Mouse (Mus musculus) heart, adult 2 months (tissue): ENCODE measurements around the gene Arhgef38. TPM values are rescaled to one million over a fixed set of nuclear protein-coding genes. Genes with fewer than 3 reads are reported as not detected.

ENCODE experiments used
- DNase-seq, 2 experiments: peaks; one replicate each; pipeline ENCODE4 v3.0.0; 2021
- H3K27ac ChIP-seq: fragments of 200-600 bp; 2 replicates; pipeline ENCODE4 v1.8.1; 2022
- H3K27me3 ChIP-seq: fragments of 200-500 bp; 2 replicates; pipeline ENCODE4 v1.6.1; 2012; ENCODE audit warnings: mild to moderate bottlenecking, low read length, inconsistent platforms, mixed read lengths; ENCODE audit not compliant: control insufficient read depth, insufficient read depth
- H3K36me3 ChIP-seq: fragments of 200-500 bp; 2 replicates; pipeline ENCODE4 v1.6.1; 2012; ENCODE audit warnings: low read length, inconsistent platforms; ENCODE audit not compliant: control insufficient read depth, insufficient read depth
- H3K4me1 ChIP-seq: fragments of 200-500 bp; 2 replicates; pipeline ENCODE4 v1.6.1; 2011; ENCODE audit warnings: low read length; ENCODE audit not compliant: control insufficient read depth, insufficient read depth
- H3K4me3 ChIP-seq: fragments of 200-600 bp; 2 replicates; pipeline ENCODE4 v1.8.1; 2022
- H3K79me2 ChIP-seq: fragments of 200-500 bp; replicated peaks from 2 replicates; pipeline ENCODE4 v1.6.1; 2012; ENCODE audit warnings: mild to moderate bottlenecking, inconsistent platforms, low read length, moderate library complexity, mixed read lengths; ENCODE audit not compliant: control insufficient read depth, insufficient read depth
- H3K9ac ChIP-seq: fragments of 200-500 bp; 2 replicates; pipeline ENCODE4 v1.6.1; 2012; ENCODE audit warnings: low read depth, mild to moderate bottlenecking, control low read depth, inconsistent platforms, low read length, mixed read lengths
- CTCF ChIP-seq: fragments of 200-600 bp; IDR thresholded peaks from 2 replicates; pipeline ENCODE4 v1.8.1; 2022; ENCODE audit warnings: antibody characterized with exemption, mild to moderate bottlenecking, moderate library complexity
- EP300 ChIP-seq: fragments of 200-500 bp; IDR thresholded peaks from 2 replicates; pipeline ENCODE4 v1.6.1; 2011; ENCODE audit warnings: low read depth, low read length, control low read depth; ENCODE audit not compliant: insufficient read depth
- POLR2A ChIP-seq: fragments of 200-500 bp; IDR thresholded peaks from 2 replicates; pipeline ENCODE4 v1.6.1; 2011; ENCODE audit warnings: mild to moderate bottlenecking, low read depth, low read length, control low read depth; ENCODE audit not compliant: insufficient read depth
- WGBS: fragments of 180-500 bp; shearing (Covaris S2); methylation state at CpG from one replicate; pipeline ENCODE4 v1.1.7; 2018; 5-methylcytosine and 5-hydroxymethylcytosine counted together
- intact Hi-C: fragments of 180-260 bp; cut with DNase I; formaldehyde crosslinking; loops from one replicate; pipeline ENCODE4 v1.15.1; 2025
- polyA plus RNA-seq: library from polyadenylated mRNA; depleted of rRNA; stranded (reverse); fragments of >200 nt; gene quantifications from 2 replicates; pipeline ENCODE4 v1.2.3, GENCODE M21; 2012
- total RNA-seq, 2 experiments: library from RNA; stranded (reverse); gene quantifications; 2 replicates each; pipeline ENCODE4 v1.2.3; 2021

Gene Arhgef38
- total and polyA plus RNA-seq, 3 experiments = 0.02 TPM; not detected in 2

DNA sequence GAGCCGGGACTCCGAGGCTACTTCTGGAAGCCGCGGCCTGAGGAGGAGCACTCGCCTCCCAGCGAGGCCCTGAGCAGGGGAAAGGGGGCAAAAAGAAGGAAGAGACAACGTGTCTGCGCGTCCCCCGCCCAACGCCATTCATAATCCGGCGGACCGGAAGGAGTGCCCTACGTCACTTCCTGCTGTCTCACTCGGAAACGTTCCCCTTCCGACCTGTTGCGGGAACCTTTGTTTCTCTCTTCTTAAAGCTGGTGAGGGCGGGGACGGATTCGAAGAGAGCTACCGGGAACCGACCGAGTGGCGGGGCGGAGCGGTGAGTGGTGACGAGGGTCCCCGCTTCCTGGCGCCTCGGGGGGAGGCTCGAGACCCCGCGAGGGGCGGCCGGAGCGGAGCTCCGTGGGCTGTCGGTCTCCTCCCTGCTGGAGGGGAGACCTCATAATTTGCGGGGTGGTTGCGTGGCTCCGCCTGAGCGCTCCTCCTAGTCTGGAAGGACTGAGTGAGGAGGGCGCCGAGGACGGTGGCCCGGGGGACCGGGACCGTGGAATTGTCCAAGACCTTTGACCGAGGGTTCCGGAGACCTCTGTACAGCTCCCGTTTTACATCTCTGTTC lies 143.0 kb downstream of the Arhgef38 start, which contains the start of the genes Ints12 and Gstcd:
Ints12 (plus strand) TSS at position 177 of the 610 bp plus-strand sequence.
Gstcd (minus strand) TSS at position 370 of the 610 bp plus-strand sequence.
- H3K9ac ChIP-seq = peak within 1 kb of the TSS; percentile 80

DNA sequence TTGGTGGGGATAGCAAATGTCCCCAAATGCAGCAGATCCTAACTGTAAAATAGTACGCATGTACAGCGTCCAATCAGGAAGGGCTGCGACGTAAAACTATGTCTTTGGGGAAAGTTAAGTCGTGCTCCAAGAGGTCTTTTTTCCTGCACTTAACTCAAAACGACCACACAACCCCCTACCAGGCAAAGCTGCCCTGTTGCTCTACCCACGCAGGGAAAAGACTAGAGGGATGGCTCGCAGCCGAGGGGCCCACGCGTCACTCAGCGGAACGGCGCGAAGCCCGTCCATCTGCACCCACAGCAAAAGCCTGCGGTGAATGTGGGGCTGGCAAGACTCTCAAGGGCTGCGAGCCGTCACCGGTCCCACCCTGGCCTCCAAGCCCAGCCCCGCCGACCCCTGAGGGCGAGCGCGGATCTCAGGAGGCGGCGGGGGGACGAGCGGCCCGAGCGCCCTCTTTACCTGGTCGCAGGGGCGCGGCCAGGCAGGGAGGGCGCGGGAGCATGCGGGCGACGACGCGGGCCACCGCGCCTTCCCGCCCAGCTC lies 143.6 kb downstream of the Arhgef38 start:
- H3K27ac ChIP-seq = peak overlapping the region; percentile 95
- no peaks in the 10 kb centered on the region for H3K27me3 ChIP-seq
- H3K79me2 ChIP-seq = peaks cover 1% of the 10 kb centered on the region; the same call in 1 of the 2 replicates
- H3K36me3 ChIP-seq = peaks cover 2% of the 10 kb centered on the region
- intact Hi-C loops = loop anchor here (5.0 kb wide), 2 partner anchors 344 to 409 kb away; partner anchors contain the start of genes Aimp1 and Tbck
- DNase-seq = no peak
- peak overlapping the region; percentile 62 for H3K4me3 ChIP-seq
- no peaks in the 10 kb centered on the region; the same call in none of the 2 replicates for H3K4me1 ChIP-seq
- WGBS = under 1% methylated on average over 44 of the region's 44 CpGs
- peak overlapping the region; percentile 80 for H3K9ac ChIP-seq
- TF ChIP-seq POLR2A (no peak), EP300 (no peak), CTCF (no peak)

More for the DNA sequence above, 143.0 kb downstream of the Arhgef38 start, which contains the start of the genes Ints12 and Gstcd:
- H3K79me2 ChIP-seq = peaks cover 1% of the 10 kb centered on the region; the same call in 1 of the 2 replicates
- H3K27me3 ChIP-seq = no peaks in the 10 kb centered on the region
- peak; percentile 91 for DNase-seq
- peak; percentile 72 for TF ChIP-seq POLR2A
- TF ChIP-seq EP300 = peak; percentile 70; the same call in 1 of the 2 replicates
- TF ChIP-seq CTCF = peak; percentile 3; the same call in 1 of the 2 replicates
- intact Hi-C loops = loop anchor here (2.0 to 5.0 kb wide), 3 partner anchors 219 to 409 kb away; partner anchors contain the start of genes Aimp1, Ppa2 and Tbck
- no peaks in the 10 kb centered on the region; the same call in none of the 2 replicates for H3K4me1 ChIP-seq
- peak within 1 kb of the TSS; percentile 95 for H3K27ac ChIP-seq
- WGBS = under 1% methylated on average over 53 of the region's 53 CpGs
- peak within 1 kb of the TSS; percentile 62 for H3K4me3 ChIP-seq
- peaks cover 2% of the 10 kb centered on the region for H3K36me3 ChIP-seq

DNA sequence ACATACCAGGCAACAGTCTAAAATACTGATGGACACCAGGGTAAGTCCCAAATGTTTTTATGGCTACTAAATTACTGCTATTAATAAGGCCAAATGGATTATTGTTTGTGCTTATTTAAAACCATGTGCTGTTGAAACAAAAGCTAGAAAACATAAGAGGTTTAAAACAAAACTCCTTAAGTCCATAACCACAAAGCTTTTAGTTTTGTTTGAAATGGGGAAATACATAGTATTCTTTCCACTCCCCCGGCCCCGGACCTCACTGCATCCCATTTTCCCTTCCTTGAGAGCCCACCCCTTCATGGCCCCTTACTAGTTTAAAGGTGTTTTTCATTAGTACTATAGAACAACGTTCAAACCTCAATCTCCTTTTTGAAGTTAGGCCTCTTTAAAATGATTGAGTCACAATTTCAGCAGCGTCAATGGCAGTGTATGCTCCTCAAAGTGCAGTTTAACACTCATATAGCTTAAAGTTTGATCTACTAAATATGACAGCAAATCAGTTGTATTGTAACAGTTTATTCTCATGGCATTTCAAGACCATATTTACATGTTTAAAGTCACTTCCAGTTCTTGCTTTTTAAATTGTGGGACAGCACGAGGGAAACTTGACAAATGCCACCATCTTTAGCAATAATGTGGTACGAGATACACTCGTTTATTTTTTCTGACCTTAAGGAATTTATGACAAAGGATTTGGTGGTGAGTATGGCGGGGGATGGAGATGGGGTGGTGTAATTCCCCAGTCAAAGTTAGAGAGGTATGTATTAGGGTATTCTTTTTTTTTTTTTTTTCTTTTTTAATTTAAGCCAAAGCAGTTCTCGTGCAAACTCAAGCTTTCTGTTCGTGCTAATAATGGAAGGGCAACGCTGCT lies 144.3 kb downstream of the Arhgef38 start:
- Histone ChIP-seq H3K4me3 (peak overlapping the region; percentile 62), H3K36me3 (peaks cover 2% of the 10 kb centered on the region), H3K79me2 (no peaks in the 10 kb centered on the region; the same call in 1 of the 2 replicates), H3K27ac (no peak overlapping the region; the same call in 1 of the 2 replicates), H3K4me1 (no peaks in the 10 kb centered on the region; the same call in none of the 2 replicates), H3K9ac (peak overlapping the region; percentile 80), H3K27me3 (no peaks in the 10 kb centered on the region)
- no peak for TF ChIP-seq POLR2A
- no peak for TF ChIP-seq CTCF
- TF ChIP-seq EP300 = no peak
- intact Hi-C loops = loop anchor here (5.0 kb wide), 2 partner anchors 343 to 408 kb away; partner anchors contain the start of genes Aimp1 and Tbck
- DNase-seq = no peak
- 10% methylated on average over 11 of the region's 11 CpGs for WGBS

DNA sequence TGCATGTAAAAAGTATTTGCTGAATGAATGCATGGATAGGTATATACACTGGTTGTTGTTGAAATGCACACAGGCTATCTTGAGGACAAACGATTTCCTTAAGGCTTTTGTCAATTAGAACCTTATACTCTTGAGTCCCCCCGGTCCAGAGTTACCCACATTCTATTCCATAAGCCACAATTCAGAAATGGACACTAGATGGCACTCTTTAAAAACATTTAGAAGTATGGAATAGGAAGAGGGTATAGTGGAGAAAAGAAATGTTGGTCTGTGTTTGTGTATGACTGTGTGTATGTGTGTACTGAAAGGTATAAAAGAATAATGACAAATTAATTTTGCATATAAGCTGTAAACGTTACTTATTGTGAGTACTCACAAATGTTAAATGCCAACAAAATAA lies 148.9 kb downstream of the Arhgef38 start:
- DNase-seq = no peak
- H3K4me3 ChIP-seq = no peak overlapping the region
- H3K4me1 ChIP-seq = no peaks in the 10 kb centered on the region
- 49% methylated on average over 3 of the region's 3 CpGs for WGBS
- no peak overlapping the region for H3K9ac ChIP-seq
- intact Hi-C loops = loop anchor here (1.0 kb wide), 1 partner anchor 186 kb away; no protein-coding TSS in a partner anchor
- TF ChIP-seq EP300 (no peak), CTCF (peak; percentile 66)
- no peaks in the 10 kb centered on the region for H3K27me3 ChIP-seq
- no peak overlapping the region for H3K27ac ChIP-seq
- no peaks in the 10 kb centered on the region; the same call in 1 of the 2 replicates for H3K36me3 ChIP-seq
- H3K79me2 ChIP-seq = no peaks in the 10 kb centered on the region

DNA sequence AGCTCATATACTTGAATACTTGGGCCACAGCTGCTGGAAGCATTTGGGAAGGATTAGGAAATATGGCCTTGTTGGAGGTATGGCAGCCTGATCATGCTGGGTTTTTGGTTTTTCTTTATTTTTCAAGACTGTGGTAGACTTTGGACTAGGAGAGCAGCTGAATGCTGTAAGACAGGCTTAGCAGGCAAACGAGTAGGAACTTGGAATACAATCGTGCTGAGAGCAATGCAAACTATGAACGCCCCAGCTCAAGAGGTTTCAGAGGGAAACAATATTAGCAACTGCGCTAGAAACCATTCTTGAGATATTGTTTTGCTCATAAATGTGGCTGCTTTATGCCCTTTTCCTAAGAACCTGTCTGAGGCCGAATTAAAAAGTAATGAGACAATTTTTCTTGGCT lies 152.0 kb downstream of the Arhgef38 start:
- intact Hi-C loops = no loop called here
- H3K79me2 ChIP-seq = no peaks in the 10 kb centered on the region
- H3K27me3 ChIP-seq = no peaks in the 10 kb centered on the region
- no peak overlapping the region for H3K9ac ChIP-seq
- no peak overlapping the region for H3K27ac ChIP-seq
- no peaks in the 10 kb centered on the region; the same call in 1 of the 2 replicates for H3K36me3 ChIP-seq
- WGBS = 93% methylated on average over 5 of the region's 5 CpGs
- TF ChIP-seq EP300 = no peak
- no peak for TF ChIP-seq POLR2A
- no peak for TF ChIP-seq CTCF
- no peaks in the 10 kb centered on the region for H3K4me1 ChIP-seq
- no peak overlapping the region for H3K4me3 ChIP-seq
- DNase-seq = no peak
